Mouse (Mus musculus): ENCODE data around the gene Macrod2. TPM values are rescaled to one million over a fixed set of nuclear protein-coding genes. Genes with fewer than 3 reads are reported as not detected.

Gene Macrod2
- polyA plus RNA-seq, 1 experiment from 2014 or later: 23.7 TPM

- Histone ChIP-seq H3K4me3 (no peak overlapping the region), H3K9me3 (no peaks in the 10 kb centered on the region), H3K27ac (replicated peaks) (no peak overlapping the region), H3K4me2 (no peak overlapping the region), H3K9ac (no peak overlapping the region), H3K36me3 (no peaks in the 10 kb centered on the region), H3K27me3 (replicated peaks) (no peaks in the 10 kb centered on the region), H3K4me1 (peaks cover 12% of the 10 kb centered on the region)
- WGBS: 55% methylated on average over 12 of the region's 12 CpGs
- no peak for ATAC-seq (ENCODE audit: extremely low read depth, insufficient number of reproducible peaks, low FRiP score, low TSS enrichment)
These were observed 368.2 kb downstream of the Macrod2 start for GRCm38 (mm10) chr2:140763076-140763891.

- no peak overlapping the region for H3K9ac ChIP-seq
- ATAC-seq (ENCODE audit: extremely low read depth, insufficient number of reproducible peaks, low FRiP score, low TSS enrichment): no peak
- H3K4me3 ChIP-seq: no peak overlapping the region
- H3K4me1 ChIP-seq: no peaks in the 10 kb centered on the region
- no peak overlapping the region for H3K4me2 ChIP-seq
- H3K27me3 ChIP-seq (replicated peaks): no peaks in the 10 kb centered on the region
- 76% methylated on average over 4 of the region's 4 CpGs for WGBS
- H3K36me3 ChIP-seq: no peaks in the 10 kb centered on the region
- H3K9me3 ChIP-seq: no peaks in the 10 kb centered on the region
- no peak overlapping the region for H3K27ac ChIP-seq (replicated peaks)
These were observed 374.4 kb downstream of the Macrod2 start for GRCm38 (mm10) chr2:140769473-140769872.

GRCm38 (mm10) chr2:140772825-140773224, 377.7 kb downstream of the Macrod2 start:
- H3K27me3 ChIP-seq (replicated peaks): no peaks in the 10 kb centered on the region
- 87% methylated on average over 6 of the region's 6 CpGs for WGBS
- no peak overlapping the region for H3K4me2 ChIP-seq

GRCm38 (mm10) chr2:140773456-140773855, 378.3 kb downstream of the Macrod2 start:
- Histone ChIP-seq H3K27me3 (replicated peaks) (no peaks in the 10 kb centered on the region), H3K4me3 (no peak overlapping the region), H3K9ac (no peak overlapping the region), H3K4me2 (no peak overlapping the region), H3K9me3 (no peaks in the 10 kb centered on the region), H3K27ac (replicated peaks) (no peak overlapping the region), H3K4me1 (peaks cover 12% of the 10 kb centered on the region), H3K36me3 (no peaks in the 10 kb centered on the region)
- WGBS: 86% methylated on average over 11 of the region's 11 CpGs
- ATAC-seq (ENCODE audit: extremely low read depth, insufficient number of reproducible peaks, low FRiP score, low TSS enrichment): no peak

More at GRCm38 (mm10) chr2:140772825-140773224, 377.7 kb downstream of the Macrod2 start:
- H3K36me3 ChIP-seq: no peaks in the 10 kb centered on the region
- H3K4me1 ChIP-seq: peaks cover 12% of the 10 kb centered on the region
- no peaks in the 10 kb centered on the region for H3K9me3 ChIP-seq
- no peak for ATAC-seq (ENCODE audit: extremely low read depth, insufficient number of reproducible peaks, low FRiP score, low TSS enrichment)
- H3K27ac ChIP-seq (replicated peaks): no peak overlapping the region
- no peak overlapping the region for H3K4me3 ChIP-seq
- H3K9ac ChIP-seq: no peak overlapping the region

GRCm38 (mm10) chr2:140774808-140775370, 379.8 kb downstream of the Macrod2 start:
- H3K4me3 ChIP-seq: no peak overlapping the region
- WGBS: 72% methylated on average over 4 of the region's 4 CpGs
- H3K27ac ChIP-seq (replicated peaks): no peak overlapping the region
- H3K4me2 ChIP-seq: no peak overlapping the region
- H3K4me1 ChIP-seq: peaks cover 12% of the 10 kb centered on the region
- no peaks in the 10 kb centered on the region for H3K27me3 ChIP-seq (replicated peaks)
- H3K36me3 ChIP-seq: no peaks in the 10 kb centered on the region
- no peak overlapping the region for H3K9ac ChIP-seq
- H3K9me3 ChIP-seq: no peaks in the 10 kb centered on the region
- ATAC-seq (ENCODE audit: extremely low read depth, insufficient number of reproducible peaks, low FRiP score, low TSS enrichment): no peak

- Histone ChIP-seq H3K4me2 (no peak overlapping the region), H3K27me3 (replicated peaks) (no peaks in the 10 kb centered on the region), H3K9me3 (no peaks in the 10 kb centered on the region), H3K4me1 (peaks cover 12% of the 10 kb centered on the region), H3K4me3 (no peak overlapping the region), H3K9ac (no peak overlapping the region), H3K27ac (replicated peaks) (no peak overlapping the region), H3K36me3 (no peaks in the 10 kb centered on the region)
- WGBS: 40% methylated on average over 8 of the region's 8 CpGs
- ATAC-seq (ENCODE audit: extremely low read depth, insufficient number of reproducible peaks, low FRiP score, low TSS enrichment): no peak
These were observed 380.5 kb downstream of the Macrod2 start for GRCm38 (mm10) chr2:140775448-140776101.

- Histone ChIP-seq H3K4me1 (peaks cover 12% of the 10 kb centered on the region), H3K27me3 (replicated peaks) (no peaks in the 10 kb centered on the region), H3K4me2 (no peak overlapping the region), H3K36me3 (no peaks in the 10 kb centered on the region), H3K9ac (no peak overlapping the region), H3K27ac (replicated peaks) (no peak overlapping the region), H3K4me3 (no peak overlapping the region), H3K9me3 (no peaks in the 10 kb centered on the region)
- ATAC-seq (ENCODE audit: extremely low read depth, insufficient number of reproducible peaks, low FRiP score, low TSS enrichment): no peak
- 70% methylated on average over 13 of the region's 13 CpGs for WGBS
These were observed 383.1 kb downstream of the Macrod2 start for GRCm38 (mm10) chr2:140778212-140778611.

- Histone ChIP-seq H3K9me3 (no peaks in the 10 kb centered on the region), H3K4me2 (no peak overlapping the region), H3K36me3 (no peaks in the 10 kb centered on the region), H3K27me3 (replicated peaks) (no peaks in the 10 kb centered on the region), H3K4me1 (no peaks in the 10 kb centered on the region), H3K27ac (replicated peaks) (no peak overlapping the region), H3K4me3 (no peak overlapping the region), H3K9ac (no peak overlapping the region)
- ATAC-seq (ENCODE audit: extremely low read depth, insufficient number of reproducible peaks, low FRiP score, low TSS enrichment): no peak
- 46% methylated on average over 1 of the region's 1 CpGs for WGBS
These were observed 387.9 kb downstream of the Macrod2 start for GRCm38 (mm10) chr2:140783041-140783440.

GRCm38 (mm10) chr2:140784626-140785025, 389.5 kb downstream of the Macrod2 start:
- Histone ChIP-seq H3K9me3 (no peaks in the 10 kb centered on the region), H3K4me3 (no peak overlapping the region), H3K4me1 (no peaks in the 10 kb centered on the region), H3K27me3 (replicated peaks) (no peaks in the 10 kb centered on the region), H3K36me3 (no peaks in the 10 kb centered on the region), H3K4me2 (no peak overlapping the region), H3K9ac (no peak overlapping the region), H3K27ac (replicated peaks) (no peak overlapping the region)
- no peak for ATAC-seq (ENCODE audit: extremely low read depth, insufficient number of reproducible peaks, low FRiP score, low TSS enrichment)
- 59% methylated on average over 2 of the region's 2 CpGs for WGBS

GRCm38 (mm10) chr2:140790363-140790762, 395.3 kb downstream of the Macrod2 start:
- Histone ChIP-seq H3K36me3 (no peaks in the 10 kb centered on the region), H3K4me2 (no peak overlapping the region), H3K27me3 (replicated peaks) (no peaks in the 10 kb centered on the region), H3K9me3 (no peaks in the 10 kb centered on the region), H3K9ac (no peak overlapping the region), H3K27ac (replicated peaks) (no peak overlapping the region), H3K4me1 (no peaks in the 10 kb centered on the region), H3K4me3 (no peak overlapping the region)
- 30% methylated on average over 5 of the region's 5 CpGs for WGBS
- ATAC-seq (ENCODE audit: extremely low read depth, insufficient number of reproducible peaks, low FRiP score, low TSS enrichment): no peak

- Histone ChIP-seq H3K9me3 (no peaks in the 10 kb centered on the region), H3K36me3 (no peaks in the 10 kb centered on the region), H3K4me1 (no peaks in the 10 kb centered on the region), H3K27me3 (replicated peaks) (no peaks in the 10 kb centered on the region), H3K9ac (no peak overlapping the region), H3K4me2 (no peak overlapping the region), H3K4me3 (no peak overlapping the region), H3K27ac (replicated peaks) (no peak overlapping the region)
- ATAC-seq (ENCODE audit: extremely low read depth, insufficient number of reproducible peaks, low FRiP score, low TSS enrichment): no peak
- WGBS: 73% methylated on average over 4 of the region's 4 CpGs
These were observed 398.9 kb downstream of the Macrod2 start for GRCm38 (mm10) chr2:140793886-140794608.
